ENCODE assay signal across 1 mouse cellular context in the genomic region with DNA sequence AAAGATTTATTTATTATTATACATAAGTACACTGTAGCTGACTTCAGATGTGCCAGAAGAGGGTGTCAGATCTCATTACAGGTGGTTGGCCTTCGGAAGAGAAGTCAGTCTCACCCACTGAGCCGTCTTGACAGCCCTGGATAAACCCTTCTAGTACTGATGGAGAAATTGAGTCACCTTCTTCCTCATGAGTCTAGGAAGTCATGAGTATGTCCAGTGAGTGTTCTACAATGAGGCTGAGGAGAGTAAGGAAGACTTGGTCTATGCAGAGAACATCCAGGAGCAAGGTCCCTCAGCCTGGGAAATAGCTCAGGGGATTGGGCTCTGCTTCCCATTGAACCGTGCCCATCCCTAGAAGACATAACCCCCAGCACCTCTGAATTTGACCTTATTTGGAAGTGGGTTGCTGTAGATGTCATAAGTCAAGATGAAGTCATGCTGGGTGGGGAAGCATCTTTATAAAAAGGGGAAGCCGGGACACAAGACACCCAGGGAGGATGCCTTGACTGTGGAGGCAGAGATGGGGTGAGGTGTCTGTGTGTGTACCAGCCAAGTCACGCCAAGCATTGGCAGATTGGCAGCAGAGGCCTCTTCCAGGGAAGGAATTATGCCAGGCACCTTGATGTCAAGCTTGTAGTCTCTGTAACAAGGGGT.
TF ChIP-seq lines count a peak whose summit lies in the region.

No protein-coding gene starts in this region.

TF ChIP-seq in MEL, 35 proteins besides CTCF, POLR2A, EP300 and RAD21 (continued from another document):
- peak; percentile 82 for TF ChIP-seq TBP (IDR thresholded peaks at IDR 0.05; ENCODE audit: low read depth, low read length)
